Mouse (Mus musculus) embryonic facial prominence, embryonic 14.5 days (tissue): ENCODE data around the gene Mcub. TPM values are rescaled to one million over a fixed set of nuclear protein-coding genes. Genes with fewer than 3 reads are reported as not detected.
A peak's percentile ranks its signal among the peaks of the same experiment; 100 is the strongest.

Experiments
- ATAC-seq: fragments of 200-750 bp; cut with Nextera tagmentation; 2 replicates; pipeline ENCODE4 v1.8.0; 2017; ENCODE audit warnings: low read depth, moderate number of reproducible peaks, moderate TSS enrichment
- DNase-seq: peaks from one replicate; pipeline ENCODE4 v3.0.0-alpha.2; 2015; ENCODE audit warnings: low spot score
- H3K27ac ChIP-seq: fragments of 300-500 bp; sonication (generic); replicated peaks from 2 replicates; pipeline ENCODE4 v1.5.1; 2014; ENCODE audit warnings: low read depth, mild to moderate bottlenecking, low read length, moderate library complexity
- H3K27me3 ChIP-seq: fragments of 300-500 bp; sonication (generic); replicated peaks from 2 replicates; pipeline ENCODE4 v1.6.1; 2014; ENCODE audit warnings: low read length; ENCODE audit not compliant: control insufficient read depth, insufficient read depth
- H3K36me3 ChIP-seq: fragments of 300-500 bp; sonication (generic); 2 replicates; pipeline ENCODE4 v1.6.1; 2014; ENCODE audit warnings: low read length, mixed read lengths; ENCODE audit not compliant: control insufficient read depth, insufficient read depth
- H3K4me1 ChIP-seq: fragments of 300-500 bp; sonication (generic); 2 replicates; pipeline ENCODE4 v1.6.1; 2014; ENCODE audit warnings: antibody characterized with exemption, low read length; ENCODE audit not compliant: control insufficient read depth, insufficient read depth
- H3K4me2 ChIP-seq: fragments of 300-500 bp; sonication (generic); 2 replicates; pipeline ENCODE4 v1.6.1; 2014; ENCODE audit warnings: low read depth, mild to moderate bottlenecking, low read length, moderate library complexity, mixed read lengths
- H3K4me3 ChIP-seq: fragments of 300-500 bp; sonication (generic); 2 replicates; pipeline ENCODE4 v1.5.1; 2014; ENCODE audit warnings: low read depth, mild to moderate bottlenecking, low read length
- H3K9ac ChIP-seq: fragments of 300-500 bp; sonication (generic); 2 replicates; pipeline ENCODE4 v1.6.1; 2014; ENCODE audit warnings: low read depth, mild to moderate bottlenecking, low read length, moderate library complexity, mixed read lengths
- H3K9me3 ChIP-seq: fragments of 300-500 bp; sonication (generic); 2 replicates; pipeline ENCODE4 v1.6.1; 2016; ENCODE audit warnings: low read length; ENCODE audit not compliant: control insufficient read depth
- WGBS: fragments of 180-500 bp; shearing (Covaris S2); extraction: QIAGEN DNeasy Blood & Tissue Kit; methylation state at CpG from one replicate; pipeline ENCODE4 v1.1.7; 2014; 5-methylcytosine and 5-hydroxymethylcytosine counted together
- polyA plus RNA-seq: library from polyadenylated mRNA; unstranded; fragments of >200 nt; fragmentation: Nextera tagmentation; extraction: Ambion mirVana; gene quantifications from 2 replicates; pipeline ENCODE4 v1.2.1, GENCODE M21; 2014

The Mcub gene
- polyA plus RNA-seq, 1 experiment from 2014 or later: 8.9 TPM

DNA sequence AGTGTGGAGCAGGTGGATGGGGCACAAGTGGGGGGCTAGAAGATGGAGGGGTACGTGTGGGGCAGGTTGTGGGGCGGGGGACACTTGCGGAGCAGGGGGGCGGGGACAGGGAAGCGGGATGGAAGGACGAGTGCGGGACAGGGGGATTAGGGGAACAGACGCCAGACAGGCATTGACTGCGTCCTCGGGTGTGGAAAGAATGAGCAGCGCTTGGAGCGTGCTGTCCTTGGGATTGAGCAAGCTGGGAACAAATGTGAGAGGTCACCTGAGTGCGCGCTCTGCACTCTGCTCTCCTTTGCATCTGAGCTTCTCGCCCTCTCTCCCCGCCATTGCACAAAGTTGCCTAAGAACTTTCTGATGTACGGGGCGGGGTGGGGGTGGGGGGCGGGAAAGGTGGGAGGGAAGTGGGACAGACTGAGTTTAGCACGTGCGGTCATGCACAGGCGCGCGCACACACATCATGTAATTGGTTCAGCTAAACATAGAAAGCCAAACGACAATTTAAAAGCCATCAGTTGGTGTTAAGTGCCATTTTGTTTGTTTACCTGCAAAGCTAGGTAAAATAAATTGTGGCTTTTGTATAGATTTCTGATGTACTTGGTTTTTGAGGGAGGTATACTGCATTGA is 90.8 kb downstream of the Mcub start:
- Histone ChIP-seq H3K9me3 (no peaks in the 10 kb centered on the region), H3K4me3 (peak overlapping the region; percentile 72), H3K36me3 (no peaks in the 10 kb centered on the region), H3K27me3 (peaks cover 5% of the 10 kb centered on the region; the same call in 1 of the 2 replicates), H3K4me2 (peak overlapping the region; percentile 96), H3K9ac (peak overlapping the region; percentile 78), H3K4me1 (peaks cover 4% of the 10 kb centered on the region; the same call in 1 of the 2 replicates), H3K27ac (no peak overlapping the region)
- WGBS: 1% methylated on average over 20 of the region's 25 CpGs
- DNase-seq (peak; percentile 51), ATAC-seq (peak; percentile 27)

DNA sequence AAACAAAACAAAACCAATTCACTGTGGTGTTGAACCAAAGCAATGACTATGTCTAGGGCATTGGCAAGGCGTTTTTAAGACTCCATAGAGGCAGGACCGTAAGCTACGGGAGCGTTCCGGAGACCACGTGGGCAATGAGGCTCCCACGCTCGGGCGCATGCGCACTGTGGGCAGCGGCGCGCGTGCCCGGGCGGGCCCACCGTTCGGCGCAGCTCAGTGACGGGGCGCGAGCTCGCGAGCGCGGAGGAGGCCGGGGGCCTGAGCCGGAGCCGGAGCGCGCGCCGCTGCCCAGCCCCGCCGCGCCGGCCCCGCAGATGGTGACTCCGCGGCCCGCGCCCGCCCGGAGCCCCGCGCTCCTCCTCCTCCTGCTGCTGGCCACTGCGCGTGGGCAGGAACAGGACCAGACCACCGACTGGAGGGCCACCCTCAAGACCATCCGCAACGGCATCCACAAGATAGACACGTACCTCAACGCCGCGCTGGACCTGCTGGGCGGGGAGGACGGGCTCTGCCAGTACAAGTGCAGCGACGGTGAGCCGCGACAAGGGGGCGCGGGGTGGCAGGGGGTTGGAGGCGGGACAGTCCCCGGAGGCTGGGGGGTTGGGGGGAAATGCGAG is 91.5 kb downstream of the Mcub start, which contains the start of gene Pla2g12a:
TSS of gene Pla2g12a (plus strand) at position 202 of the 617 bp plus-strand sequence.
- H3K27ac ChIP-seq: peak within 1 kb of the TSS; percentile 63; the same call in 1 of the 2 replicates
- H3K4me3 ChIP-seq: peak within 1 kb of the TSS; percentile 72
- DNase-seq (peak; percentile 93), ATAC-seq (peak; percentile 90)
- peak within 1 kb of the TSS; percentile 96 for H3K4me2 ChIP-seq
- H3K9me3 ChIP-seq: no peaks in the 10 kb centered on the region
- H3K27me3 ChIP-seq: peaks cover 5% of the 10 kb centered on the region; the same call in 1 of the 2 replicates
- peak within 1 kb of the TSS; percentile 78 for H3K9ac ChIP-seq
- H3K36me3 ChIP-seq: no peaks in the 10 kb centered on the region
- WGBS: 1% methylated on average over 27 of the region's 66 CpGs
- peaks cover 4% of the 10 kb centered on the region; the same call in 1 of the 2 replicates for H3K4me1 ChIP-seq

DNA sequence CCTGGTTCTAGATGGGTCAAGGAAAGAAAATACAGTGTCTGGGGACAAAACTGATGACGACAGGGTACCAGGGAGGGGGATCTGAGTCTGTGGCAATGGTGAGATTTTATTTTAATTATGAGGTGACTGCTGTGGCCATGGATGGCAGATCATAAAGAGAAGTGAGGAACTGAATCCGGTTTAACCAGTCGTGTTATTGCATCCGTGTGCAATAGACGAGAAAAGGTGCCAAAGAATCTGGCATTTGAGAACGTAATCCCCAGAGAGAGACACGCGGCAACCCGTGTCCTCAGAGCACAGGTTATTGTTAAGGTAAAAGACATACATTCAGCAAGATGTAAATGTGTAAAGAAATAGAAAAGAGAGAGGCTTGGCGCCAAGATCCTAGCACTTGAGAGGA is 92.7 kb downstream of the Mcub start:
- no peaks in the 10 kb centered on the region for H3K9me3 ChIP-seq
- WGBS: 80% methylated on average over 10 of the region's 10 CpGs
- H3K4me1 ChIP-seq: peaks cover 4% of the 10 kb centered on the region; the same call in 1 of the 2 replicates
- DNase-seq (peak; percentile 82), ATAC-seq (no peak; the same call in 1 of the 2 replicates)
- H3K9ac ChIP-seq: no peak overlapping the region
- no peak overlapping the region for H3K4me2 ChIP-seq
- H3K4me3 ChIP-seq: no peak overlapping the region
- H3K27me3 ChIP-seq: peaks cover 5% of the 10 kb centered on the region; the same call in 1 of the 2 replicates
- no peak overlapping the region for H3K27ac ChIP-seq
- no peaks in the 10 kb centered on the region for H3K36me3 ChIP-seq

Other genes with a start within 250 kb of the Mcub start
- gene Egf, start 214.9 kb downstream of the Mcub start, polyA plus RNA-seq: 1.9 and 2.2 TPM in 2 replicates
- gene Lrit3, start 166.2 kb downstream of the Mcub start, polyA plus RNA-seq: not detected in 2 replicates
- 0.31 TPM in 1 of 2 replicates, not detected in the other for gene Rrh, start 147.6 kb downstream of the Mcub start, polyA plus RNA-seq
- gene Gar1, start 138.8 kb downstream of the Mcub start, polyA plus RNA-seq: 38.9 and 41.9 TPM in 2 replicates
- gene Cfi, start 134.3 kb downstream of the Mcub start, polyA plus RNA-seq: 0.29 TPM in 2 replicates
- gene Pla2g12a, start 91.6 kb downstream of the Mcub start, polyA plus RNA-seq: 31.5 and 31.6 TPM in 2 replicates
- 53.3 and 55.5 TPM in 2 replicates for gene Casp6, start 68.8 kb downstream of the Mcub start, polyA plus RNA-seq
- 32.9 and 33.5 TPM in 2 replicates for gene Sec24b, start 91.3 kb upstream of the Mcub start, polyA plus RNA-seq
- 14.3 and 16.2 TPM in 2 replicates for gene Col25a1, start 161.3 kb upstream of the Mcub start, polyA plus RNA-seq